Mouse (Mus musculus) intestine, embryonic 14.5 days (tissue): ENCODE data around the gene Polr1e. TPM values are rescaled to one million over a fixed set of nuclear protein-coding genes. Genes with fewer than 3 reads are reported as not detected.
"Not testable (repeated sequence)": the region's sequence is repeated elsewhere in the genome, so short reads cannot be mapped to it uniquely, and the experiment has no call there.

Experiments used
- ATAC-seq: fragments of 200-750 bp; cut with Nextera tagmentation; replicated peaks from 2 replicates; pipeline ENCODE4 v1.8.0; 2017; ENCODE audit warnings: low read depth, moderate number of reproducible peaks, moderate TSS enrichment, moderate library complexity; ENCODE audit not compliant: low FRiP score, low TSS enrichment
- DNase-seq: peaks from one replicate; pipeline ENCODE4 v3.0.0-alpha.2; 2018; ENCODE audit warnings: low spot score
- H3K27ac ChIP-seq: fragments of 300-500 bp; sonication (generic); 2 replicates; pipeline ENCODE4 v1.5.1; 2014; ENCODE audit warnings: low read depth, mild to moderate bottlenecking, control low read depth
- H3K27me3 ChIP-seq: fragments of 300-500 bp; sonication (generic); replicated peaks from 2 replicates; pipeline ENCODE4 v1.6.1; 2014; ENCODE audit warnings: low read length, control low read depth; ENCODE audit not compliant: control insufficient read depth, insufficient read depth
- H3K36me3 ChIP-seq: fragments of 300-500 bp; sonication (generic); 2 replicates; pipeline ENCODE4 v1.6.1; 2014; ENCODE audit warnings: low read length, control low read depth; ENCODE audit not compliant: control insufficient read depth, insufficient read depth
- H3K4me1 ChIP-seq: fragments of 300-500 bp; sonication (generic); replicated peaks from 2 replicates; pipeline ENCODE4 v1.6.1; 2014; ENCODE audit warnings: low read length, control low read depth, mixed read lengths; ENCODE audit not compliant: control insufficient read depth, insufficient read depth
- H3K4me2 ChIP-seq: fragments of 300-500 bp; sonication (generic); 2 replicates; pipeline ENCODE4 v1.6.1; 2014; ENCODE audit warnings: low read length
- H3K4me3 ChIP-seq: fragments of 300-500 bp; sonication (generic); 2 replicates; pipeline ENCODE4 v1.5.1; 2014; ENCODE audit warnings: low read depth, low read length, control low read depth, mixed read lengths
- H3K9ac ChIP-seq: fragments of 300-500 bp; sonication (generic); 2 replicates; pipeline ENCODE4 v1.6.1; 2014; ENCODE audit warnings: mild to moderate bottlenecking, low read length
- H3K9me3 ChIP-seq: fragments of 300-500 bp; sonication (generic); 2 replicates; pipeline ENCODE4 v1.6.1; 2016; ENCODE audit warnings: low read length, control low read depth; ENCODE audit not compliant: control insufficient read depth
- WGBS: fragments of 180-500 bp; shearing (Covaris S2); extraction: QIAGEN DNeasy Blood & Tissue Kit; methylation state at CpG from one replicate; pipeline ENCODE4 v1.1.7; 2014; 5-methylcytosine and 5-hydroxymethylcytosine counted together
- polyA plus RNA-seq: library from polyadenylated mRNA; unstranded; fragments of >200 nt; fragmentation: Nextera tagmentation; extraction: Ambion mirVana; gene quantifications from 2 replicates; pipeline ENCODE4 v1.2.1, GENCODE M21; 2014

Gene Polr1e
- polyA plus RNA-seq, 1 experiment from 2014 or later, result 44.8 TPM

GRCm38 (mm10) chr4:45047956-45048355 is 29.6 kb downstream of the Polr1e start:
- no peak overlapping the region for H3K4me3 ChIP-seq
- peaks cover 50% of the 10 kb centered on the region for H3K36me3 ChIP-seq
- DNase-seq (no peak), ATAC-seq (no peak)
- H3K4me1 ChIP-seq, result no peaks in the 10 kb centered on the region
- no peak overlapping the region for H3K9ac ChIP-seq
- WGBS, result 88% methylated on average over 9 of the region's 9 CpGs
- H3K27me3 ChIP-seq, result no peaks in the 10 kb centered on the region
- H3K4me2 ChIP-seq, result no peak overlapping the region
- no peaks in the 10 kb centered on the region for H3K9me3 ChIP-seq
- H3K27ac ChIP-seq, result no peak overlapping the region

DNA sequence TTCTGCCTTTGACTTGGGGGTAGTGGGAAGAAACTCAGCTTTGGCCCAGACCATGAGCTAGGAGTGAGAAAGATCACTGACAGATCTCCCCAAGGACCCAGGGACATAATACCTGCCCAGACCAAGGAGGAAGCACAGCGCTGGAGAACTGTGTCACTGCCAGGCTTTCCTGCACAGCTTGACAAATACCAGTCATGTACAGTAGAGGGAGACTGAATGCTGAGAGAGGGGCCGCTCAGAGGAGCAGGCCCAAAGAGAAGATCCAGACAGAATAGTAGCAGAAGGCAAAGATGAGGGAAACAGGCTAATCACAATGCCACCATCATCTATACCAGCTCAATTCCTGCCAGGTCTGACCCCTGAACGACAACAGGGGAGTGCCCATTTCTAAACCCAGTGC is 36.5 kb downstream of the Polr1e start:
- Histone ChIP-seq H3K4me1 (no peaks in the 10 kb centered on the region), H3K27ac (no peak overlapping the region), H3K27me3 (no peaks in the 10 kb centered on the region), H3K9ac (no peak overlapping the region), H3K9me3 (no peaks in the 10 kb centered on the region), H3K4me2 (no peak overlapping the region), H3K36me3 (peaks cover 36% of the 10 kb centered on the region), H3K4me3 (no peak overlapping the region)
- 46% methylated on average over 3 of the region's 3 CpGs for WGBS
- DNase-seq (no peak), ATAC-seq (no peak)

GRCm38 (mm10) chr4:45055451-45055850 is 37.1 kb downstream of the Polr1e start:
- Histone ChIP-seq H3K4me2 (no peak overlapping the region), H3K9ac (no peak overlapping the region), H3K4me1 (no peaks in the 10 kb centered on the region), H3K9me3 (no peaks in the 10 kb centered on the region), H3K27me3 (no peaks in the 10 kb centered on the region), H3K4me3 (no peak overlapping the region), H3K36me3 (peaks cover 37% of the 10 kb centered on the region), H3K27ac (no peak overlapping the region)
- ATAC-seq (no peak), DNase-seq (no peak)
- 88% methylated on average over 8 of the region's 8 CpGs for WGBS

DNA sequence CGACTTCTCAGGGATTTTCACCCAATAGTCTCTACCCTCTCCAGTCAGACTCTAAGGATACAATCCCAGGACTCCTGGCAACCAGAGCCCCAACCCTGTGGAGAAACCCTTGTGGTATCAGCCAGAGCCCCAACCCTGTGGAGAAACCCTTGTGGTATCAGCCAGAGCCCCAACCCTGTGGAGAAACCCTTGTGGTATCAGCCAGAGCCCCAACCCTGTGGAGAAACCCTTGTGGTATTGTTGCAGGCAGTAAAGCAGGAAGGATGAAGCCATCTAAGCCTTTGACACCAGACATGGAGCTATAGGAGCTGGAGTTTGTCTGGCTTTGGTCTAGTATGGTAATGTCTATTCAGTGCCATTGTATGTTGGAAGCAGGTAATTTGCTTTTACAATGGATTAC is 45.5 kb downstream of the Polr1e start:
- H3K27ac ChIP-seq, H3K4me2 ChIP-seq, DNase-seq, H3K27me3 ChIP-seq, ATAC-seq, H3K4me1 ChIP-seq, H3K9me3 ChIP-seq, H3K9ac ChIP-seq, H3K4me3 ChIP-seq: not testable (repeated sequence)
- 81% methylated on average over 1 of the region's 1 CpGs for WGBS
- peaks cover 27% of the 10 kb centered on the region for H3K36me3 ChIP-seq

DNA sequence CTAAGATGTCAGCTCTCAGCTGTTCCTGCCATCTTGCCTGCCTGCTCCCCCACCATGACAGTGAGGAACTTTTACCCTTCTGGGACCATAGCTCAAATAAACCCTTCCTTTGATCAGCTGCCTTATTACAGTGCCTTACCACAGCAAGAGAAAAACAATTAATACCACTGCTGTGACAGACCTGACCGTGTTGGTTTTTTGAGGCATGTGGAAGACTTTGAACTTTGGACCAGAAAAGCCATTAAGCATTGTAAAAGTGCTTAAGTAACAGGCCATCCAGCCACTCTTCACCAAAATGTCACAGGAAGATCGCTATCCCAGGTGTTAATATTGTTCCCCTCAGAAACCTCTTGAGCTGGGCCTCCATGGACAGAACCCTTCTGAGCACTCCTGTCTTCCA is 46.2 kb downstream of the Polr1e start:
- peaks cover 20% of the 10 kb centered on the region for H3K36me3 ChIP-seq
- H3K27ac ChIP-seq, result no peak overlapping the region
- H3K4me2 ChIP-seq, result no peak overlapping the region
- H3K4me3 ChIP-seq, result no peak overlapping the region
- no peaks in the 10 kb centered on the region for H3K4me1 ChIP-seq
- ATAC-seq, result no peak
- H3K27me3 ChIP-seq, result no peaks in the 10 kb centered on the region
- DNase-seq, result no peak
- no peaks in the 10 kb centered on the region for H3K9me3 ChIP-seq
- WGBS, result 65% methylated on average over 2 of the region's 2 CpGs
- no peak overlapping the region for H3K9ac ChIP-seq

- no peak overlapping the region for H3K9ac ChIP-seq
- H3K4me2 ChIP-seq, result no peak overlapping the region
- DNase-seq, result no peak
- no peak for ATAC-seq
- no peaks in the 10 kb centered on the region for H3K4me1 ChIP-seq
- no peaks in the 10 kb centered on the region for H3K9me3 ChIP-seq
- H3K36me3 ChIP-seq, result peaks cover 8% of the 10 kb centered on the region; the same call in 1 of the 2 replicates
- no peak overlapping the region for H3K27ac ChIP-seq
- 47% methylated on average over 2 of the region's 2 CpGs for WGBS
- no peaks in the 10 kb centered on the region for H3K27me3 ChIP-seq
- H3K4me3 ChIP-seq, result no peak overlapping the region
These were observed 47.8 kb downstream of the Polr1e start for GRCm38 (mm10) chr4:45066036-45066730.

- H3K4me2 ChIP-seq, result no peak overlapping the region
- no peaks in the 10 kb centered on the region for H3K27me3 ChIP-seq
- H3K4me3 ChIP-seq, result no peak overlapping the region
- H3K4me1 ChIP-seq, result 0 out of 2 replicates have a peak, but pooled peaks cover 2% of the 10 kb centered on the region
- H3K9ac ChIP-seq, result no peak overlapping the region
- no peak for DNase-seq
- no peak overlapping the region for H3K27ac ChIP-seq
- no peak for ATAC-seq
- H3K36me3 ChIP-seq, result no peaks in the 10 kb centered on the region
- no peaks in the 10 kb centered on the region for H3K9me3 ChIP-seq
- 93% methylated on average over 4 of the region's 4 CpGs for WGBS
These were observed 49.4 kb downstream of the Polr1e start for GRCm38 (mm10) chr4:45067742-45068141.

- no peak for DNase-seq
- Histone ChIP-seq H3K4me2 (no peak overlapping the region), H3K4me1 (0 out of 2 replicates have a peak, but pooled peaks cover 2% of the 10 kb centered on the region), H3K27ac (no peak overlapping the region), H3K36me3 (no peaks in the 10 kb centered on the region), H3K4me3 (no peak overlapping the region), H3K27me3 (no peaks in the 10 kb centered on the region), H3K9ac (no peak overlapping the region), H3K9me3 (no peaks in the 10 kb centered on the region)
- no peak for ATAC-seq
- 51% methylated on average over 15 of the region's 15 CpGs for WGBS
These were observed 54.0 kb downstream of the Polr1e start for GRCm38 (mm10) chr4:45072261-45072973.

DNA sequence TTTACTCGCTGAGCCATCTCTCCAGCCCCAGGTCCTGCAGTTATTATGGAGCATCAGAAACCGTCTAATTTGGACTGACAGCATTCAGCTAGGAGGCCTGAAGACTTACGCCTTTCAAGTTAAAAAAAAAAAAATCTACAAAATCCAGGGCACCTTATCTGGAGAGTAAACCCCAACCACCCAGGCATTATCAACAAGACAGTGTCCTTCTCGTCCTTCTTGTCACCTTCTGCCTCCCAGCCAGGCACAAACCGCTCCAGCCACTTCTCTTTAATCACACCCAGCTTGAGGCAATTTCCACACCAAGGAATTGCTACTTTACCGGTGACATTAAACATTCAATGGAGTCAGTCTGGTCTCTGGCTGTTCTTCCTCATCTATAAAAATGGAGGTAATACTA is 55.2 kb downstream of the Polr1e start:
- Histone ChIP-seq H3K9ac (no peak overlapping the region), H3K36me3 (no peaks in the 10 kb centered on the region), H3K4me1 (0 out of 2 replicates have a peak, but pooled peaks cover 2% of the 10 kb centered on the region), H3K4me2 (no peak overlapping the region), H3K4me3 (no peak overlapping the region), H3K9me3 (no peaks in the 10 kb centered on the region), H3K27me3 (no peaks in the 10 kb centered on the region), H3K27ac (no peak overlapping the region)
- ATAC-seq (no peak), DNase-seq (no peak)
- WGBS, result 80% methylated on average over 6 of the region's 6 CpGs
